Mouse (Mus musculus) ES-E14 (cell line): ENCODE results near the gene Zfand3. TPM values are rescaled to one million over a fixed set of nuclear protein-coding genes. Genes with fewer than 3 reads are reported as not detected.

Source experiments
- DNase-seq: peaks from one replicate; pipeline ENCODE4 v3.0.0-alpha.2; 2013; ENCODE audit warnings: low read depth, low spot score
- H3K27ac ChIP-seq: 2 replicates; pipeline ENCODE4 v1.5.1; 2012; ENCODE audit warnings: low read depth, mild to moderate bottlenecking, low read length, moderate library complexity, mixed read lengths; ENCODE audit not compliant: poor library complexity, insufficient read depth, severe bottlenecking
- H3K36me3 ChIP-seq: 2 replicates; pipeline ENCODE4 v1.6.1; 2012; ENCODE audit warnings: mild to moderate bottlenecking, low read length, moderate library complexity, mixed read lengths; ENCODE audit not compliant: control insufficient read depth, poor library complexity, insufficient read depth, severe bottlenecking
- H3K4me1 ChIP-seq, 2 experiments: fragments of 150-350 bp in 1 of 2; sonication (generic) in 1 of 2; 2 replicates each; pipeline ENCODE4 v1.6.1; 2012; ENCODE audit warnings: low read length in 2 of 2, mild to moderate bottlenecking in 1 of 2, mixed read lengths in 1 of 2; ENCODE audit not compliant: control insufficient read depth in 2 of 2, insufficient read depth in 2 of 2, poor library complexity in 1 of 2
- H3K4me3 ChIP-seq, 2 experiments: fragments of 150-350 bp in 1 of 2; sonication (generic) in 1 of 2; 2 replicates each; pipeline ENCODE4 v1.5.1; 2012; ENCODE audit warnings: low read length in 2 of 2, low read depth in 1 of 2, mild to moderate bottlenecking in 1 of 2, mixed read lengths in 1 of 2; ENCODE audit not compliant: insufficient read depth in 1 of 2, poor library complexity in 1 of 2, severe bottlenecking in 1 of 2
- H3K9ac ChIP-seq: 2 replicates; pipeline ENCODE4 v1.6.1; 2012; ENCODE audit warnings: low read depth, mild to moderate bottlenecking, low read length, mixed read lengths; ENCODE audit not compliant: poor library complexity, insufficient read depth, severe bottlenecking
- H3K9me3 ChIP-seq: fragments of 150-350 bp; sonication (generic); 2 replicates; pipeline ENCODE4 v1.6.1; 2012; ENCODE audit warnings: low read depth, mild to moderate bottlenecking, low read length; ENCODE audit not compliant: control insufficient read depth, insufficient read depth
- CHD2 ChIP-seq: IDR thresholded peaks from 2 replicates; pipeline ENCODE4 v1.6.1; 2014; ENCODE audit warnings: mild to moderate bottlenecking, low read depth, low read length, inconsistent platforms
- HCFC1 ChIP-seq: IDR thresholded peaks from 2 replicates; pipeline ENCODE4 v1.6.1; 2012; ENCODE audit warnings: low read length, inconsistent platforms, borderline replicate concordance; ENCODE audit not compliant: insufficient read depth
- MAFK ChIP-seq: IDR thresholded peaks from 2 replicates; pipeline ENCODE4 v1.6.1; 2014; ENCODE audit warnings: mild to moderate bottlenecking, low read depth, low read length, inconsistent platforms; ENCODE audit not compliant: insufficient read depth
- ZC3H11A ChIP-seq: IDR thresholded peaks from 2 replicates; pipeline ENCODE4 v1.6.1; 2012; ENCODE audit warnings: low read depth, mild to moderate bottlenecking, inconsistent platforms, low read length, borderline replicate concordance
- ZNF384 ChIP-seq: IDR thresholded peaks from 2 replicates; pipeline ENCODE4 v1.6.1; 2012; ENCODE audit warnings: low read depth, low read length, inconsistent platforms
- in situ Hi-C, 2 experiments: fragments of 600-800 bp; cut with MboI; formaldehyde crosslinking; loops; one replicate each; pipeline ENCODE4 v1.15.1; 2025; ENCODE audit warnings: low sequenced_read_pairs in 2 of 2, inconsistent platforms in 1 of 2; ENCODE audit not compliant: unreplicated experiment in 2 of 2
- total RNA-seq: library from RNA; depleted of rRNA; stranded (reverse); fragments of 300-350 nt; gene quantifications from 2 replicates; pipeline ENCODE4 v1.2.3, GENCODE M21; 2012; rRNA removed

The Zfand3 gene
- total RNA-seq, 1 experiment: 43.3 TPM

DNA sequence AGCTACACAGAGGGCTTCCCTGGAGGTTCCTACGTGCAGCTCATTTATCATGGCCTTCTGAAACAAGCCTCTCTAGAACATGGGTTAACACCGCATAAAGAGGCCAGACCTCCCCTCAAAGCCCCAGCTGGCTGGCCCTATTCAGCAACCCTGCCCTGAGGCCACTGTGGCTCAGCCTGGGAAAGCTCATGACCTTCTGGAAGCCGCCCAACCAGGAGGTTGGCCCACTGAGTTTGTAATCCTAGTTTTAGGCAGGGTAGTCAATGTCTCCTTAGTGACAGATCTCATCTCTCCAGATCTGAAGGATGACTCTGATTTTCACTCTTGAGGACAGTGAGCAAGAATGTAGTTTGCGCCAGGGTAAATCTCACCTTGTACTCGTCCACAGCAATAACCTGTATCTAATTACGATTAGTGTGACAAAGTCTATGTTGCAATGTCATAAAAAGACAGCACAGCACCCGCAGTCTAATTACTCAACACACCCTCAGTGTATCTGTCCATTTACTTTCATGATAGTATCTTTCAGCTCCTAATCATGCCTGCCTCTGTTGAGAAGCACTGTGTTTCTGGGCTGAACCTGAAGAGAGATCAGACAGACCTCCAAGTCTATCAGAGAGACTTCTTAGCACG, 251.5 kb downstream of the Zfand3 start:
- in situ Hi-C loops: no loop called here
- DNase-seq: no peak
- Histone ChIP-seq H3K4me1 (peaks cover 0 to 4% of the 10 kb centered on the region in 2 experiments; a peak in 2 of 4 replicates), H3K9me3 (no peaks in the 10 kb centered on the region), H3K9ac (no peak overlapping the region), H3K27ac (no peak overlapping the region), H3K4me3 (no peak overlapping the region), H3K36me3 (no peaks in the 10 kb centered on the region)
- TF ChIP-seq ZNF384 (no peak), MAFK (no peak), HCFC1 (no peak), ZC3H11A (no peak), CHD2 (no peak)

DNA sequence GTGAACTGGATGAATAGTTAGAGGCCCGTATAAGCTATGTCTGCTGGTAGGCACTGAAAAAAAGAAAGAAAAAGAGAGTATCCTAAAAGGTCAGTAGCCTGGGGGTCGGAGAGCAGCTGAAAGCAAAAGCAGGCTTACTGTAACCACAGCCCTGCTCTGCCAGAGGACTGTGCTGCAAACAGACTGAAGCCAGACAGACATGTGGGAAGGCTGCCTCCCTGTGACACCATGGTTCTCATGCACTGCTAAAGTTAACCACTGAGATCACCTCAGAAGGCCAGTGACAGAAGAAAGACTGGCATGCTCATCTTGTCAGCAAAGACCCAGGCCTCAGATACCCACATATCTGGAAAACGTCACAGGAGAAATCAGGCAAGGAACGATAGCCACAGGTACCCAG, 253.9 kb downstream of the Zfand3 start:
- no peak overlapping the region for H3K4me3 ChIP-seq
- H3K4me1 ChIP-seq: peaks cover 4 to 12% of the 10 kb centered on the region in 2 experiments; a peak in 2 of 4 replicates
- TF ChIP-seq CHD2 (no peak), ZNF384 (no peak), ZC3H11A (no peak), MAFK (no peak)
- H3K9me3 ChIP-seq: no peaks in the 10 kb centered on the region
- H3K9ac ChIP-seq: no peak overlapping the region
- H3K27ac ChIP-seq: no peak overlapping the region
- DNase-seq: no peak
- in situ Hi-C loops: no loop called here
- H3K36me3 ChIP-seq: no peaks in the 10 kb centered on the region

DNA sequence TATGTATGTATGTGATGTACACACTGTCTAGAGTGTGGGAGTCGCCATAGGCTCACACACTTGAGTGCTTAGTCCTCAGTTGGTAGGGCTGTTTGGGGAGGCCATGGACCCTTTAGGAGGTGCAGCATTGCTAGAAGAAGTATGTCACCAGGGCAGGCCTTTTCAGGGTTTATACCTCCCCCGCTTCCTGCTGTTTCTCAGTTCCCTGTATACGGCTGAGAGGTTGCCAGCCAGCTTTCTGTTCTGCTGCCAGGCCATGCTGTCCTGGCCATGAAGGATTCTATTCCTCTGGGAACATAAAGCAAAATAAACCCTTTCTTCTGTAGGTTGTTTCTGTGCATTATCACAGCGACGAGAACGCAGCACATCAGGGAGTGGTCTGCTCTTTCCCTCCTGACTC, 255.4 kb downstream of the Zfand3 start:
- no peaks in the 10 kb centered on the region for H3K36me3 ChIP-seq
- no peak overlapping the region for H3K9ac ChIP-seq
- peaks cover 4 to 12% of the 10 kb centered on the region in 2 experiments; a peak in 2 of 4 replicates for H3K4me1 ChIP-seq
- in situ Hi-C loops: no loop called here
- H3K27ac ChIP-seq: no peak overlapping the region; the same call in 1 of the 2 replicates
- H3K4me3 ChIP-seq: no peak overlapping the region
- H3K9me3 ChIP-seq: no peaks in the 10 kb centered on the region
- TF ChIP-seq MAFK (no peak), CHD2 (no peak), ZNF384 (no peak)
- DNase-seq: no peak

Other genes with a start within 250 kb of the Zfand3 start
- 7.1 and 15.4 TPM in 2 replicates for gene Mdga1, start 34.6 kb upstream of the Zfand3 start, total RNA-seq